Mouse (Mus musculus): ENCODE measurements around the gene Zcchc3.

GRCm38 (mm10) chr2:152412526-152413157, 2.2 kb downstream of the Zcchc3 start:
- TF ChIP-seq CTCF (IDR thresholded peaks at IDR 0.05; ENCODE audit: extremely low read depth, insufficient read depth, insufficient read length, insufficient replicate concordance) (no peak), POLR2A (IDR thresholded peaks at IDR 0.05; ENCODE audit: low read depth, low read length) (no peak)
